Mouse (Mus musculus) left cerebral cortex, adult 8-10 months (tissue): ENCODE results near the gene Gnas. TPM values are rescaled to one million over a fixed set of nuclear protein-coding genes. Genes with fewer than 3 reads are reported as not detected.

Experiments used
- DNase-seq, 2 experiments: peaks; one replicate each; pipeline ENCODE4 v3.0.0; 2022; ENCODE audit warnings: low spot score in 2 of 2
- total RNA-seq, 4 experiments: library from RNA; stranded (reverse); gene quantifications; 2 replicates each; pipeline ENCODE4 v1.2.4; 2022

Gnas gene
- 1,000 to 10,000 TPM; 1,754 to 1,798 (median 1,783) TPM for total RNA-seq

DNA sequence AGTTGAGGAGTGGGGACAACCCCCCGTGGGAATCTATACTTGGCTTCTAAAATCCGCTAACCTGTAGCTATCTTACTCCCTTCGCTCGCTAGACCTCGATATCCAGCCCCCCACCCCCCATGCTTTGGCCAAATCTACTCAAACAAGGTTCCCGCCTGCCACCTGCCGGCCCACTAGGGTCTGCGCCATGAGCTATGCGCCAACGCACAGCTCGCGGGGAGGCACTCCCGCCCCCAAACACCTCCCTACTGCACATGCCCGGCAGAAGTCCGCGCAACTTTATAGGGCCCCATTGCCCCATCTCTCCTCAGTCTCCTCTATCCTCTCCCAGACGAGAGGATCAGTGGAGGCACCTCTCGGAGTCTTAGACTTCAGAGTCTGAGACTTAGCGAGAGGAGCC is at the start of gene Gnas:
Gene Gnas, plus strand, starts transcription at position 310 of the 400 bp plus-strand sequence.
- no peak for DNase-seq

DNA sequence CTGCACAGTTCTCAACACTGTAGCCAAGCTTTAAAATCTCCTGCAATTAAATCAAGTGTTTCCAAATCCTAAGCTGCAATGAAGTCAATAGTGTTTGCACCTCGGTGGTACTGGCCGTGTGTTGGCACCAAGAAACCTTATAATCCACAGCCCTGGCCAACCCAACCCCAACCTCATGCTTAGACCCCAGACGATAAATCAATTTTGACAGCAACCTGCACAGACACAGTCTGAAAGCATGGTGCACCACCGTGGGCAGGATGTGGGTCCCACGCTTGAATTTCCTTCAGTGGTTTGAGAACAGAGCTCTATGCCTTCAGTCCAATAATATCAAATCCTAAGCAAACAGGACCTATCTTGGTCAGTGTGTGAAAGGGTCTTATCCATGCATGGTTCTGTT is 41.7 kb upstream of the Gnas start:
- no peak for DNase-seq

DNA sequence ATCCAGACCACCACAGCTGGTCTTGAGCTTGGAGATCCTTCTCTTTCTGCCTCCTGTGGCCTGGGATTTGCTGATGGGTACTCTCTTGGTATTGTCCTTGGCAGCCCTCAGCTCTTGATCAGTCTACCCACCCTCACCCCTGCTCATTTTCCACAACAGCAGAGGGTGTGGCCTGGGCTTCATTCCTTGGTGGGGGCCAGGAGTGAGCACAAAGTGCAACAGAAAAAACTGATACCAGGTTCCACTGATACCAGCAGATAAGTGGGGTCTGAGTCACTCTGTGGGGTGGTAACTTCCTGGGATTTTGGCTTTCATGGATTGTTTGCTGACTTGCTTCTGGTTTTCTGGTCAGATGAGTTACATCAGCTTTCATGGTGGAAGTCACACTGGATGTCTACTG is 32.2 kb upstream of the Gnas start:
- DNase-seq = no peak

DNA sequence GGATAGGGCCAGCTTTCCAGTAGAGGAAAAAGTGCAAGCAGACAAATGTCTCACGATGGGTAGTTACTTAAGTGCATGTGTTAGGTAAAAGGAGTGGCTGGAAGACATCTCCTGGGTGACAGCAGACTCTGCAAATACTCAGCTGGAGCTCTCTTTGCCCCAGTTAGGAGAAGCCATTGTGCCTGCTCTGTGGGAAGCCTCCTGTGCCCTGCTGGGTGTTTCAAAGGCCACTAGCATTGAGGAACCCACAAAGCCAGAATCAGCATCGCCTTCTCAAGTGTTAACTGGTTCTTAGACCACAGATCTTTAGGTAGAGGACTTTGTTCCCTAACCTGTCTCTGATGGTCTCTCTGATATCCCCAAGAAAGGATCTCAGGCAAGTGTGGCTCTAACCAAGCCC is 26.8 kb upstream of the Gnas start:
- DNase-seq = no peak

DNA sequence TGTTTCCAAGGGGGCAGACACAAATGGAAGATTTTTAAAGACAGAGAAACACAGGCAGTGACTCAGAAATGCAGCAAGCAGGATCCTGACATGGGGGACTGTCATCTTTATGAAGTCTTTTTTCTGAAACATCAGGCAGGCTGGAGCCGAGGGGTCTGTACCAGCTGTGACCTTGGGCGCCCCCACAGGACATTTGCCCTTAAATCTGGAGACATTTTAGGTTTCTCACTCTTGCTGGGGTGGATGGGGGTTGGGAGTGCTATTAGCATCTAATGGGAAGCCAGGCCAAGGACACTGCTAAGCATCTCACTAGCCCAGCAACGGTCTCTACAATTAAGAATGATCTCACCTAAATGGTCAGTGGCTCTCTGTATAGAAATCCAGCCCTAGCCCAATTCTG is 24.1 kb upstream of the Gnas start:
- no peak for DNase-seq

DNA sequence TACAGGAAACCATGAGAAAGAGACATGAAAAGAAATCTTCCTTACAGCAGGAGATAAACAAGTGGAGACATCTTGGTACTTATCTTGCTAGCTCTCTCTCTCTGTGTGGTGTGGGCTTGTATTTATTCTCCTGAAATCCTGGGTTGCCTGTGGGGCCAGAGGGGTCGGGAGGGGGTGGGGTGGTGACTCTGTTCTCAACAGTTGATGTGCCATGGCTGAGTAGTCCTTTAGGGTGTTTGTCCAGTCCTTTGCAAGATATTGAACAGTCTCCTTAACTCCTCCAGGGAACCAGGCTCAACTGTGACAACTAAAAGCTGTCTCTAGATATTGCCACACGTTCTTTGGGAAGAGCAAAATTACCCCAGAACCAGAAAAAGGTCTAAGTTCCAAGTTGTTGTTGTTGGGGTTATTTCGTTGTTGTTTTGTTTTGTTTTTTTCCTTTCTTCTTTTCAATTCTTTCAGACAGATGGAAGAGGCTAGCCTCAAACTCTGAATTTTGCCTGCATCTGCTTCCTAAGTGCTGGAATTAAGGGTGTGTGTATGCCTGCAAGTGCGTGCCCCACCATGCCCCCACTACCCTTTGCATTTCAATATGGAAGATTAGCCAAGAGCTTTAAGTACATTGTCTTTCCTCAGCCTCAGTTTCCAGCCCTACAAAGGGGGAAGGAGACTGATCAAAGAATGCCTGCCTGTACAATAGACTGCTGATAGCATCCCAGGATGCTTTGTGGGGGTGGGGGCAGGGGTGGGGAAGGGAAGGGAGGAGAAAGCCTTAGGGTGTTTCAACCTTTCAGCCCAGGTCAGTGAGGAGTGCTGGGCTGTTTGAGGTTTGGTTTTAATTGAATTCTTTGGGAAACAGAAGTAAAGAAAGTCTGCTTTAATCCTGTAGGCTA is 23.0 kb upstream of the Gnas start:
- no peak for DNase-seq

DNA sequence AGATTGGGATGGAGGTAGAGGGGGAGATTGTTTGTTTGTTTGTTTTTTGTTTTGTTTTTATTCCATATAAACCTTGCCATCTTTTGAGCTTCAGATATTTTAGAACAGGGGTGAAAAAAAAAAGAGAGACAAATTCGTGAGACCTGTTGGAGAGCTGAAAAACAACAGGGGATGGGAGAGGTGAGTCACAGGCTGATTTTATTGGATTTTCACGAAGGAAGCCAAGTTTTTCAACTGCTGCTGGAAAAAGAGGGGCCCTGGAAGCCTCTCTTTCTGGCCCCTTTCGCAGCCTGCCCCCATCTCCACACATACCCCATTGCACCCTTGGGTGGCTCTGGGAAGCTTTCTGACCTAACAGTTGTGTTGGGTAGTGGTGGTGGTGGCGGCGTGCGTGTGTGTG is 22.3 kb upstream of the Gnas start:
- no peak for DNase-seq

DNA sequence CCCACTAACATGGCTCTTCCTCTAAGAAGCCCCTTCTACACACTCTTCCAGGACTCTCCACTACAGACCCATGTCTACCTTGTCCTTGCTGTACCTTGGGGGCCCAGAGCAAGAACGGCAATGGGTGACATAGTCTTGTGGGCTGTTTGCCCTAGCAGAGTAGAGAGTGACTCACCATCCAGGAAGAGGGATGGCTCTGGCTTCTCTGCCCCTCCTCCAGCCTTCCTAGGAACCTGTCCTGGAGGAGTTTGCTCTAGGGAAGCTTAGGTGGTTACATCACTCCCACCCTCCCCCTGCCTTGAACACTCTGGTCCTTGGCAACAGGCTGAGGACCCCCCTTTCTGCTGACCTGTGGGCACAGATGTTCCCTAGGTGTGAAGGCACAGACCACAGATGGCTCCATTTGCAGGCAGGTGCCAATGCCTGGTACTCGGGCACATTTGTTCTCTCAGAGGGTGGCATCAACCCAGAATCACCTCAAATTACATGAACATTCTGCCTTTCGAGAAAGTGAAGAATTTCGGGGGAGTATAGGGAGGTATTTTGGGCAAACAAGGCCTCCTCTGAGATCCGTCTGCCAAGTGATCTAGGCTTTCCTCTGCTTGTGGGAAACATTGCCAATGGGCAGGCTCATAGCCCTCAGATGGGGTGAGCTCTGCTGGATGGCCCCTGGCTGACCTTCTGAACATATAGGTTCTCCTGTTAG is 20.9 kb upstream of the Gnas start:
- DNase-seq = peak in 1 of 2 experiments; percentile 41

DNA sequence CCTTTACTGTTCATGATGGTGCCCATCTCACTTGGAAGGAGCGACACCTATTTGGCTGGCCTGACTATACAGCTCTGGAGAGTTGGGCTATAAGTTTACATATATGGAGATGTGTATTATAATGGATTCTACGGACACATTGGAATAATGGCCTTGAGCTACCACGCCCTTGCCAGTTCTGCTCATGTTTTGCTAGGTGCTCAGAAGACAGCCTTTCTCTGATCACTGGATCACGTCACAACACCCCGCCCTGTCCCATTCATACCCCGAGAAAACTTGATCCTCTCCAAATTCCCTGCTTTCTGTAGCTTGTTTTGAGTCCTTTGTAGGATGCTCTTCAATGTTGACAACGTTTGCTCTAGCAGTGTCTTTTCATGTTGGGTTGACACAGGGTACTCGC is 19.9 kb upstream of the Gnas start:
- no peak for DNase-seq

DNA sequence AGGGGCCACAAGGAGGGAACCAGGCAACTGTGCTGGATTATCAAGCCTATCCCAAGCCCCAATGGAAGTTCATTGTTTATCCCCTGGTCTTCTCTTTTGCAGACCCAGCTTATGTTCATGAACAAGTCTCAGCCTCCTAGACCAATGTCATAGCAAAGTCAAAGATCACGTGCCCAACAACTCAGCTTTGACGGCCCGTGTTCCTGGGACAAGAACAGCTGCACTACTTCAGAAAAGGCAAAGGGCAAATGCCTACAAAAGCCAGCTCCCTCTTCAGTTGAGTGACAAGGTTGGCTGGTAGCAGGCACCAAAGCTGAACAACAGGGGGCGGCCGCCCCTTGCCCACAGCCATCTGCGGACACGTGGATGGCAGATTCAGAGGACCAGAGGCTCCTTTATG is 13.7 kb upstream of the Gnas start:
- DNase-seq = no peak

DNA sequence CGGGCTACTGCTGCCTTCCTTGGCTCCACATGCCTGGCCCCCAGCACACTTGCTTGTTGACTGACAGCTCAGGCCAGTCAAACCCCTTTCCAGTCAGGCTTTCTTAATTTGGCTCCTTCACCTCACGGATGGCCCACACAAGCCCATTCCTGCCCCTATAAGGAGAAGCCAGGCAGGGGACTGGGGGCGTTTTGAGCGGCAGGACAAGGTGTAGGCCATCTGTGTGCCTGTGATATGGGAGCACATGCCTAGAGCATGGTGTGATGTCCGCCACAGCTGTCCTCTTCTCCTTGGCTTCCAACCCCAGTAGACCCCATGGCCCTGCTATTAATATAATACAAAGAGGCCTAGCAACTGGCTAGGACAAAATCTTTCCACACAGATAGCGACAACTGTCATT is 12.7 kb upstream of the Gnas start:
- DNase-seq = no peak

DNA sequence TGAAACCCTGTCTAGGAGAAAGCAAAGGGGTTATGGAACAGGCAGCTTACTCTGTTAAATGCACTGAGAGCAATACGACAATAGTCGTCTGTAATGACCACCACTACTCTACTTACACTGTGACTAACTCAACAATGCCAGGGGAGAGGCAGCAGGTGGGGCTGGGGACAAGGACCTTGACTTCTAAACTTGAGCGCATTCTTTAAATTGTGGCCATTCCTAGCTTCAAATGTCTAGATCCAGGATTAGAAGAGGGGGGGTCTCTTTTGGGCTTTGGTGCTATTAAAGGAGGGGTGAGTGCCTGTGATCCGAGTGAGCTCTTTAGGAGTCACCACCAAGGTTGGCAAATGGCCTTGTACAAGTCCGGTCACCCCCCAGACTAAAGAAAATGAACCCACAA is 11.0 kb upstream of the Gnas start:
- DNase-seq = no peak

DNA sequence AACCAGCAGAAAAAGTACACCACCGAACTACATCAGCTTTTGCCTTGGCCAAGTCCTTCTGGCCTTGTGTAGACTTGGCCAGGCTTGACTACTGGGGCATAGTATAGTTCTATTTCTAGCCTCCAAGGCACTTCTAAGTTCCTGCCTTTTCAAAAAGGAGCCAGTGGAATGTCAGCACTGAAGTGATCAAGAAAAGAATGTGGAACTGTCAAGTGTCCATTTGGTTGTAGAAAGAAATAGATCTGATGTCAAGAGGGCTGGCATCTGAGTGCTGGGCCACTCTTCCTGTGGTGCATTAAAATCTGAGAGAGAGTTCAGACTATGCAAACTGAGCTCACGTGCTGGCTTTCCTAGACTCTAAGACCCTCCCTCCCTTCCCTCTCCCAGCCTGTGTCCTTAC is 10.2 kb upstream of the Gnas start:
- no peak for DNase-seq

DNA sequence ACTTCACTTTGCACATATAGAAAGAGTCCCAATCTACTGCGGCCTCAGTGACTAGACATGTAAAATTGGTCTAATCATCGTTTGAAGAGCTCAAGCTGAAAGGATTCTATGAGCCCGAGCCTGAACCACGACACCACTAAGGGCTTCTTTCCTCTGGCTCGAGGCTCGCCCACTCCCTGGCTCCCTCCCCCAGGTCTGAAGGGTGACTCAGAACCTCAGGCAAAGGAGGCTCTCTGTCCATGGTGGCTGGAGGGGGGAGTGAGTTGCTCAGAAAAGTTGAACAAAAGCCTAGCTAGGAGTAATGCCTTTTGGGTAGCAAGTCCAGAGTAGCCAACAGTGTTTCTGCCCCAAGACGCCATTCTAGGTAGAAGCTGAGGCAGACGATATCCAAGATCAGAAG is 4.3 kb upstream of the Gnas start:
- DNase-seq = no peak

DNA sequence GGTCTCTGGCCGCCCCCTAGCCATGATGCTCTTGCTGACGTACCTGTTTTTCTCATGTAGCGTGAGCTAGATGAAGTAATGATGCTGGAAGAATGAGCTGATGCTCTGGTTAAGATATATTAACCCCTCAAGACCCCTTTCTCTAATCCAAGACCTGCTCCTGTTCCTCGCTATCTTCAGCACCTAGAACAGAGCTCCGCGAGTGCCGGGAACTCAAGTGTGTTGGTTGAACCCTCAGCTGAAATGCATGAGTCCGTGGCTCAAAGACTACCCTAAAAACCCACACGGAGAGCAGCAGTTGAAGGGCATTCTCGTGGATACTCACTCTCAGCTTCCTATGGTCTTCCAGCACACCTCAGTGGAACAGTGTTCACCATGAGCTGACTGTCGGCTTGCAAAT is 779 bp upstream of the Gnas start:
- DNase-seq = no peak

DNA sequence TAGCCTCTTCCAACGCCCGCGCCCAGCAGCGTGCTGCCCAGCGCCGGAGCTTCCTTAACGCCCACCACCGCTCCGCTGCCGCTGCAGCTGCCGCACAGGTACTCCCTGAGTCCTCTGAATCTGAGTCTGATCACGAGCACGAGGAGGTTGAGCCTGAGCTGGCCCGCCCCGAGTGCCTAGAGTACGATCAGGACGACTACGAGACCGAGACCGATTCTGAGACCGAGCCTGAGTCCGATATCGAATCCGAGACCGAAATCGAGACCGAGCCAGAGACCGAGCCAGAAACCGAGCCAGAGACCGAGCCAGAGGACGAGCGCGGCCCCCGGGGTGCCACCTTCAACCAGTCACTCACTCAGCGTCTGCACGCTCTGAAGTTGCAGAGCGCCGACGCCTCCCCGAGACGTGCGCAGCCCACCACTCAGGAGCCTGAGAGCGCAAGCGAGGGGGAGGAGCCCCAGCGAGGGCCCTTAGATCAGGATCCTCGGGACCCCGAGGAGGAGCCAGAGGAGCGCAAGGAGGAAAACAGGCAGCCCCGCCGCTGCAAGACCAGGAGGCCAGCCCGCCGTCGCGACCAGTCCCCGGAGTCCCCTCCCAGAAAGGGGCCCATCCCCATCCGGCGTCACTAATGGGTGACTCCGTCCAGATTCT is 812 bp downstream of the Gnas start:
- DNase-seq = no peak

DNA sequence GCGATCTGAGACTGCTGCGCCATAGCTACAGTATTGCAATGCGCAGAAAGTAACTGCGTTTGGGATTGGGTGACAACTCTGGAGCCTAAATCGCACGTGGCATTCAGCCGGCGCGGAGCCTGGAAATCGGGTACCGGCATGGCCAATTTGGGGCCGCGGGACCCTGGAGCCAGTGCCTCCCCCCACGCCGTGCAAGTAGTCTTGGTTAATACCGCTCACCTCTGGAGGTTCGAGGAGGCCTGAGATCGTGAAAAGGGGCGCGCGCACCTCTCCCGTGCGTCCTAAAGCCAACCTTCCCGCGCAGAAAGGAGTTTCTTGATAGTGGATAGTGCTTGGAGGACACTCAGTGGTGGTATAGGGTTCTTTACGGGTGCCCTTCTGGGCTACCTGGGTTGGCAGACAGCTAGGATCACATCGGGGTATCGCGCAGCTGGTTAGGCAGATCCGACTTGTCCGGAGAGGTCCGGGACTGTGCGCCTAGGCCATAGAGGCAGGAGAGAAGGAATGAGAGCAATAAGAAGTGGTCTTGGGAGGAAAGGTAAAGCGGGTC is 1.9 kb downstream of the Gnas start:
- no peak for DNase-seq

DNA sequence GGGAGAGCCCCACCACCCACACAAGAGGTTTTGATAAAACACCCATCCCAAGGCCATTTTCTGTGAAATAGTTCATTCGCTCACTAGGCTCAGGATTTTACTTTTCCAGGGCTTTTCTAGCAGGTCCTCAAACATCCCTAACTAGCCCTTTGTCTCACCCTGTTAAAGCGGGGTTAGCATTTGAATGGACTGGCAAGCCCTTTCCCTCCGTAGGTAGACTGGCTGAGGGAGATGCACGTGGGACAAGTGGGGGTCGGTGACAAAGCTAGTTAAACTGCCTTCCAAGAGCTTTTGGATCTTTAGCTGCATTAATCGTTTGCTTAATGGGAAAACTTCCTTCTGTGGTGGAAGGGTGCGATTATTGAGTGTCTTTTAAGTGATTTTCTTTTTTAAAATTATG is 3.8 kb downstream of the Gnas start:
- DNase-seq = no peak

DNA sequence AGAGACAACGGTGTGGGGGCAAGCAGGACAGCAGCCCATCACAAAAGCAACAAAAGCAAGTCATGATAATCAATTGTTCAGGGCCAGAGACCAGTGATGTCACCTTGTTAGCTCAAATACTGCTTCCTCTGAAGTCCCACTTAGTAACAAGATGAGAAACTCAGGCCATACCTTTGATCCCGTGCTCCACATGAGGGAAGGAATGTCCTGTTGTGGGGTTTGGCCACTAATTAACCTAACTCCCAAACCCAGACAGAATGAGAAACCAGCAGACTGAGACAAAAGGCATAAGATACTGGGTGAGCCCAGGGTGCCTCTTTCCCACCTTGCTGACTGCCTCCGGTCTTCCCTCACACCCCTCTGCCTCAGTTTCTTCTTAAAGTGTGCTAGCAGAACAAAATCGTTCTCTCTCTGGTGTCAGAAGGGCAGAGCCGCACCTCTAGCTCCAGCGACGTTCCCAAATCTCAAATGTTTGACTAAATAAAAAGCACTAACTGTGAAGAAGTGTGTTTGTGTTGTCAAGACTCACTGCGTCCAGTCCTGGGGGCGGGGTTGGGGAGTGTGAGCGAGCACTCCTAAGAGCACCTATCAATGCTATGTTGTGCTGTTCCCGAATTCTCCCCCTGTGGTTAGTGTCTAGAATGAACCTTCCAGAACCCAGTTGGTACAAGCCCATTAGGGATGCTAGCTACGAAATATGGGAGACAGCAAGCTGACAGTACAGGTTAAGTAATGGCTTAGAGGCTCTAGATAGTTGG is 4.7 kb downstream of the Gnas start:
- DNase-seq = no peak

DNA sequence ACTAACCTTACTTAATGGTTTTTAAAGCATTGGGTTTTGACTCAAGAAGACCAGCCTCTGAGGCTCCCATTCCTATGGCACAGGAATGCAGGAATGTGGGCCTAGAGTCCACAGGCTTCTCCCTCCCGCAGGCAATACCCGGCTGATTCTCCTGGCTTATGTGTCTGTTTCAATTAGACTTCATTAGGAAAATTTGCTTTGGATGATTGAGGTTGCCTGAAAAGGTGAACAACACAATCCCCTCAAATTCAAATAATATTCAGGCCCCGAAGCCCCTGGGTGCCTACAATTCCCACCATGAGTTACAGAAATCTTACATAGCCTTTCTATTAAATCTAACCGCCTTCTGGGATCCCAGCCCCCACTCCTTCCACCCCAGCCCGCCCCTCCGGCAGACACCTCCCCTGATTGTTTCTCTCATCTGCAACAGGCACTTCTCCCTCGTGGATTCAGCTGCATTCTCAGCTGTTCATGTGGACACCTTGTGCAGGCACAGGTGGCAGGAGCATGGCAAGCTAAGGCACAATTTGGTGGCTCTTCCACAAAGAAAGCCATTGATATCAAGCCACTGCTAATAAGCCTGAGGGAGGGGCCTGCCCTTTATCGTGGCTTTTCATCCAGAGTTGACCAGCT is 7.0 kb downstream of the Gnas start:
- DNase-seq = no peak

DNA sequence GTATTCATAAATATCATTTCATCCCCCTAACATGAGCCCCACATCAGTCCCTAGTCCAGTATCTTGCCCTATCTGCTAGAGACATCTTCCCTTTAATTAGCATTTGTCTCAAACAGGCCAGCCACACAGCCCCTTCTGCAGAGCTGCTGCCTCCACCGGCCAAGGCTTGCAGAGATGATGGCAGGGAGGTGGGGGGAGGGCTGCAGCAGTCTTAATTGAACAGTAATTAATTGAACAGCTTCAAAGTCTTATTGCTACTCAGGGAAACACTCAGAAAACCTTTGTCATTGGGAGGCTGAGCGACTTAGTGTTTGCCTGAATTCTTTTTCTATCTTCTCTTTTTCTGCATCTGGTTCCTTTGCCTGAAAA is 7.5 kb downstream of the Gnas start:
- DNase-seq = no peak
